Mouse (Mus musculus): Measurements from ENCODE around the gene Zbtb4.

Gene Zbtb4

GRCm38 (mm10) chr11:69822080-69822479 is 56.4 kb downstream of the Zbtb4 start, which contains the start of gene Spem1:
Spem1 (minus strand) TSS chr11:69822180.
- Histone ChIP-seq H3K27me3 (ENCODE audit: insufficient read depth, low read length) (peaks cover 38% of the 10 kb centered on the region), H3K36me3 (ENCODE audit: insufficient read depth, low read length) (peaks cover 17% of the 10 kb centered on the region), H3K9me3 (ENCODE audit: low read length) (peaks cover 8% of the 10 kb centered on the region; the same call in 1 of the 2 replicates), H3K4me1 (replicated peaks; ENCODE audit: low read depth, low read length) (peaks cover 29% of the 10 kb centered on the region), H3K4me3 (replicated peaks; ENCODE audit: low read length) (no peak within 1 kb of the TSS)
- TF ChIP-seq CTCF (conservative IDR thresholded peaks at IDR 0.05; ENCODE audit: low read length) (no peak), NANOG (IDR thresholded peaks at IDR 0.05; ENCODE audit: borderline replicate concordance, low read length) (no peak), POU5F1 (IDR thresholded peaks at IDR 0.05; ENCODE audit: borderline replicate concordance, low read length) (no peak)

- peaks cover 11% of the 10 kb centered on the region; the same call in 1 of the 2 replicates for H3K9me3 ChIP-seq (ENCODE audit: low read length)
- H3K27me3 ChIP-seq (ENCODE audit: insufficient read depth, low read length), result peaks cover 25% of the 10 kb centered on the region
- H3K36me3 ChIP-seq (ENCODE audit: insufficient read depth, low read length), result peaks cover 29% of the 10 kb centered on the region
- peaks cover 31% of the 10 kb centered on the region for H3K4me1 ChIP-seq (replicated peaks; ENCODE audit: low read depth, low read length)
- H3K4me3 ChIP-seq (replicated peaks; ENCODE audit: low read length), result no peak overlapping the region
- TF ChIP-seq CTCF (conservative IDR thresholded peaks at IDR 0.05; ENCODE audit: low read length), result no peak
Measured at GRCm38 (mm10) chr11:69823456-69823855, 57.7 kb downstream of the Zbtb4 start.

GRCm38 (mm10) chr11:69828832-69829231 is 63.1 kb downstream of the Zbtb4 start:
- Histone ChIP-seq H3K27me3 (ENCODE audit: insufficient read depth, low read length) (peaks cover 36% of the 10 kb centered on the region), H3K36me3 (ENCODE audit: insufficient read depth, low read length) (peaks cover 38% of the 10 kb centered on the region), H3K4me3 (replicated peaks; ENCODE audit: low read length) (no peak overlapping the region), H3K9me3 (ENCODE audit: low read length) (peaks cover 11% of the 10 kb centered on the region; the same call in 1 of the 2 replicates), H3K4me1 (replicated peaks; ENCODE audit: low read depth, low read length) (peaks cover 62% of the 10 kb centered on the region)
- TF ChIP-seq POU5F1 (IDR thresholded peaks at IDR 0.05; ENCODE audit: borderline replicate concordance, low read length) (no peak), NANOG (IDR thresholded peaks at IDR 0.05; ENCODE audit: borderline replicate concordance, low read length) (no peak), CTCF (conservative IDR thresholded peaks at IDR 0.05; ENCODE audit: low read length) (no peak)

- H3K36me3 ChIP-seq (ENCODE audit: insufficient read depth, low read length), result peaks cover 8% of the 10 kb centered on the region
- TF ChIP-seq NANOG (IDR thresholded peaks at IDR 0.05; ENCODE audit: borderline replicate concordance, low read length), result no peak
- H3K4me3 ChIP-seq (replicated peaks; ENCODE audit: low read length), result peak overlapping the region; percentile 81
- peaks cover 58% of the 10 kb centered on the region for H3K27me3 ChIP-seq (ENCODE audit: insufficient read depth, low read length)
- peaks cover 62% of the 10 kb centered on the region for H3K4me1 ChIP-seq (replicated peaks; ENCODE audit: low read depth, low read length)
- H3K9me3 ChIP-seq (ENCODE audit: low read length), result no peaks in the 10 kb centered on the region
Measured at GRCm38 (mm10) chr11:69833554-69833953, 67.8 kb downstream of the Zbtb4 start.
